Mouse (Mus musculus): Measurements from ENCODE around the gene Psg17.
A peak's percentile ranks its signal among the peaks of the same experiment; 100 is the strongest.
"Not testable (repeated sequence)": the region's sequence is repeated elsewhere in the genome, so short reads cannot be mapped to it uniquely, and the experiment has no call there.

Psg17 gene

GRCm38 (mm10) chr7:18821507-18821906 is at the start of gene Psg17:
Gene Psg17 (minus strand): TSS chr7:18821607.
- no peak for DNase-seq (ENCODE audit: low read depth, low spot score)

DNA sequence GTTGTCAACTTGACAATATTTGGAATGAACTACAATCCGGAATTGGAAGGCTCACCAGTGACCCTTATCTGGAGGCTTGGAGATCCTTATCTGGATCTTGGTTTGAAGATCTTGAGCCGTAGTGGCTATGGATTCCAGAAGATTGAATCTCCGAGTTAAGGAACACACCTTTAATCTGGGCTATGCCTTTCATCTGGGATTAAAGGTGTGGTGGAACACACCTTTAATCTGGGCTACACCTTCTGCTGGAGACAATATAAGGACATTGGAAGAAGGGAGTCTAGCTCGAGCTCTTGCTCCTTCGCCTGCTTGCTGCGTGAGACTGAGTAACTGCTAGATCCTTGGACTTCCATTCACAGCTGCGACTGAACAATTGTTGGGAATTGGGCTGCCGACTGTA is 49.6 kb upstream of the Psg17 start, which contains the start of gene Pglyrp1:
TSS of gene Pglyrp1 (plus strand) at position 301 of the 400 bp plus-strand sequence.
- not testable (repeated sequence) for DNase-seq (ENCODE audit: low read depth, low spot score)

DNA sequence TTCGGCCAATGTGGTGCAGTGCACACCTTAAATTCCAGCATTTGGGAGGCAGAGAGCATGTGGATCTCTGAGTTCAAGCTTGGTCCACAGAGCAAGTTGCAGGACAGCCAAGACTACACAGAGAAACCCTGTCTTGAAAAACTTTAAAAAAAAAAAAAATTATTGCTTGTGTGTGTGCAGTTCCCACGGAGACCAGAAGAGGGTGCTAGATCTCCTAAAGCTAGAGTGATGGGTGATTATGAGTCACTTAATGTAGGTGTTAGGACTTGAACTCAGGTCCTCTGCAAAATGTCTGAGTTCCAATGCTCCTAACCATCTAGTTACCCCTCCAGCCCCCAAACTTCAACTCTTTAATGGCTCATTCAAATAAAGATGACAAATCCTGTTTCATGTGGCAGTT is 47.1 kb upstream of the Psg17 start:
- DNase-seq (ENCODE audit: low read depth, low spot score) = peak; percentile 28

DNA sequence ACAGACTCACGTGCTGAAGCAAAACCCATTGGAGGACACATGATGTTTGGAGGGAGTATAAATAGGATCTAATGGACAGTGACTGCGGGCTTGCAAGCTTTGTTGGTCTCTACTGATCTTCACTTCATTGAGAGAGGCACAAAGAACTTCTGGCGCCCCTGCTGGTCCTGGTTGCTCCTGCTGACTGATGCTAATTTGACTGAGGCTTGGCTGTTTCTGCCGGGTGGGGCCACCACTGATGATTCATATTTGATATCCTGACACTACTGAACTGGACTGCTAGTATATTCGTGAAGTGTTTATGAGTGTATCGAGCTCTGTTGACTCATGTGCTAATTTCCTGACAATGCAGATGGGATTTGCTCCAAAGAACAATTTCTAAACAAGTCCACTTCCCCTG is 41.4 kb upstream of the Psg17 start:
- no peak for DNase-seq (ENCODE audit: low read depth, low spot score)

GRCm38 (mm10) chr7:18858310-18858916 is 37.0 kb upstream of the Psg17 start:
- DNase-seq (ENCODE audit: low read depth, low spot score) = peak; percentile 49

DNA sequence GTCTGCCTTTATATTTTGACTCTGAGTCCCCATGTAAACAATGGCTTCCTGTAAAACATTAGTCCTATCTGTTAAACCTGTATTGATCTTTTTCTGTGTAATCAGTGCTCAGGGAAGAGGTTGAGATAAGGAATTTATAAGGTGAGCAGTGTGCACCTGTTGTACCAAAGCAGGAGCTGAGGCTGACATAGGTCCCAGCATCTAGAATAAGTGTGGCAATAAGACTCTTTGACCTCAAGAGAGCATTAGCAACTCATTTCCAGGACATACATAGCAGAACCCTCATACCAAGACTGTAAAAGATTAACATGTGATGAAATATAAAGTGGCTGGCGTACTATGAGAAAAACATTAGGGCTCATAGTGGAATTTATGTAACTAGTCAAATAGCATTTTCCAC is 27.0 kb upstream of the Psg17 start:
- no peak for DNase-seq (ENCODE audit: low read depth, low spot score)

- DNase-seq (ENCODE audit: low read depth, low spot score) = peak; percentile 58
Observed at GRCm38 (mm10) chr7:18844811-18845210, 23.4 kb upstream of the Psg17 start.

GRCm38 (mm10) chr7:18841174-18841567 is 19.8 kb upstream of the Psg17 start:
- no peak for DNase-seq (ENCODE audit: low read depth, low spot score)

DNA sequence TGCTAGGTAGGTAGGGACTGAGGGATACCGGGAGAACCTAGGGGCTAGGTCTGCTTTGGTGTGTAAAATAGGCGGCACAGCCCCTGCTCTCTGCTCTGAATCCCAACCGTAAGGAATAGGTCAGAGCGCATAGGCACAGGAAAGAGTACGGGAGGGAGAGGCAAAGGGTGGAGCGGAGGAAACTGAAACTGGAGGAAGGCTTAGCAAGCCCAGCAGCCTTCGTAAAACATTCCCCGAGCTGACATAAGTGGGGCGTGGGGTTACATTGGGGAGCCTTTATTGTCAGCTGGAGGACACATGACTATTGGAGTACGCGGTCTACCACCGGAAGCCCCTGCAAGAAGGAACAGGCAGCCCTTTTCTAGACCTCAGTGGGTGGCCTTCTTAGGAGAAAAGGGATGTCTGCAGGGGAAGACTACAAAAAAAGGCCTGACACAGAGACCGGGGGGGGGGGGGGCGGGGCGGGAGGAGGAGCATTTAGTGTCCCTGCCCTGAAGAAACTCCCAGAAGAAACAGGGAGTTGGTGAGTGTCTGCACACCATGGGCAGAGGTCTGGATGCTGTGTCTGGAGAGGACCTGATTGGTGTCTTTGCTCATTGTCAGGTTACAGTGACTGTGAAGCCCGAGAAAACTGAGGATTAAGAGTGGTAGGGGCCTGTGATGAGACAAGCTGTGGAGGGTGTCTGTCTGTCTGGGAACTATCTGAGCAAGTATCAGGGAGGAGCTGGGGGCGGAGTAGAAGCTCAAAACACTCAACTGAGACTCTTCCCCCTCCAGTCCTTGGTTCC is 19.2 kb upstream of the Psg17 start:
- DNase-seq (ENCODE audit: low read depth, low spot score) = peak; percentile 89

DNA sequence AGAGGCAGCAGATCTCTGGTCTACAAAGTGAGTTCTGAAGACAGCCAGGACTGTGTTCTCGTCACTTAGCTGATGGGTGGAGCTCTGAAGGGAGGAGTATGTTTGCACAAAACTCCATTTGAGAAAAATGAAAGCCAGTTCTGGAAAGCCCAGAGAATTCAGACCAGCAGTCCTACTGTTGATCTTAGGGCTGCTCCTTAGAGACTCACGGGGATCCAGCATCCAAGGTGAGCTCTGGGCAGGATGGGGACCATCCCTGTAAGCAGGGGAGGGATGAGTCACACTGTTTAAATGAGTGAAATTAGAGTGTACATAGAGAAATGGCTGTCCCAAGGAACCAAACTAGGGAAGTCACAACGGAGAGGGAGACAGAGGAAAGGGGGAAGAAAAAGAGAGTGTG is 18.5 kb upstream of the Psg17 start, which contains the start of gene Mill2:
TSS of gene Mill2 (plus strand) at position 102 of the 400 bp plus-strand sequence.
- peak; percentile 24 for DNase-seq (ENCODE audit: low read depth, low spot score)

- DNase-seq (ENCODE audit: low read depth, low spot score) = peak; percentile 30
Observed at GRCm38 (mm10) chr7:18832298-18832697, 10.9 kb upstream of the Psg17 start.

- DNase-seq (ENCODE audit: low read depth, low spot score) = no peak
Observed at GRCm38 (mm10) chr7:18829545-18829944, 8.1 kb upstream of the Psg17 start.

DNA sequence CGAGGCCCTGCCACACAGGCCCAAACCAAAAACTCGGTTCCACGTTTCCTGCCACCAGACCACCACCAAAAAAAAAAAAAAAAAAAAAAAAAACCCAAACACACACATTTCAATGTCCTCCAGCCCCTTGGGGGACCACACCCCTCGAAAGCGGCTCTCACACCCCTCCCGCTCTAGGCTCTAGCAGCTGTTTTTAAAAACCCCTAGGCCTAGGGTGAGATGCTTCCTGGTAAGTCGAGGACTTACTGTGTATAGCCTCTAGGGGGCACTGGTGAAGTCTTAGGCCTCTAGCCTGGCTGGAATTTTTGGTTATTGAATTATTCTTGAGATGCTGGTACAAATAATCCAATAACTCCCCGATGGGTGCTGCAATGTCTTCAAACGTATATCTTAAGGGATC is 7.2 kb upstream of the Psg17 start:
- peak; percentile 81 for DNase-seq (ENCODE audit: low read depth, low spot score)

GRCm38 (mm10) chr7:18827792-18828546 is 6.6 kb upstream of the Psg17 start:
- DNase-seq (ENCODE audit: low read depth, low spot score) = peak; percentile 70

DNA sequence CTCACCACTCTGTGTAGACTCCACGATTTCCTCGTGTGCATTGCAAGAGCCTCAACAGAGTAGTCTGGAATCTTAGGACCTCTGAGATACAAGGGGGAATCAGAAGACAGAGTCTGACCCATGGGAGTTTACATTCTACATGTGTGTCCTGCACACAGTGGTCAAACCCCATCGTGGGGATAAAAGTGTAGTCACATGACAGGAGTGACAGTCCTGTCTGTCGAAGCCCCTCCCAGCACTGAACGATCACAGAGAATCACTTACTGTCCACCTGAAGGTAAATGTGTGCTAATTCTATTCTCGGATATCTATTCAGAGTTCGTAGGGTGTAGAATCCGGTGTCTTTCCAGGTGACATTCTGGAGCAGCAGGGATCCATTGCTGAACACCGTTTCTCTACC is 3.1 kb downstream of the Psg17 start:
- DNase-seq (ENCODE audit: low read depth, low spot score) = peak; percentile 44

DNA sequence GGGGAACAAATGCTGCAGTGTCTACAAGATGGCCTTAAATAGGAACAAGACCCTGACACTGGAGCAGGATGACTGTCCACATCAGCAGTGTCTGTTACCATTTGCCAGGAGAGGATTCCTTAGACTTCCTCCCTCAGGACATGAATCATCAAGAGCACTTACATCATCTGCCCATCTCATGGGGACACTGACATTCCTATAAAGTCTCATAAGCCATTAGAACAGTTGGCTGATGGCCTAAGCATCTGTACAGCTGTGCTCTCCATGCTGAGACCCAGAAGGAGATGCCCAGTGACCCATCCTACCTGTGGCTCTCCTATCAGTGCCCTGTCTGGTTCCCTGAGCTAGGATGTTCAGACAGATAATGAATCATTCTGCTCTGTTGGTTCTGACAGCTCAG is 17.9 kb downstream of the Psg17 start:
- no peak for DNase-seq (ENCODE audit: low read depth, low spot score)

GRCm38 (mm10) chr7:18799129-18799528 is 22.3 kb downstream of the Psg17 start:
- DNase-seq (ENCODE audit: low read depth, low spot score) = peak; percentile 62

DNA sequence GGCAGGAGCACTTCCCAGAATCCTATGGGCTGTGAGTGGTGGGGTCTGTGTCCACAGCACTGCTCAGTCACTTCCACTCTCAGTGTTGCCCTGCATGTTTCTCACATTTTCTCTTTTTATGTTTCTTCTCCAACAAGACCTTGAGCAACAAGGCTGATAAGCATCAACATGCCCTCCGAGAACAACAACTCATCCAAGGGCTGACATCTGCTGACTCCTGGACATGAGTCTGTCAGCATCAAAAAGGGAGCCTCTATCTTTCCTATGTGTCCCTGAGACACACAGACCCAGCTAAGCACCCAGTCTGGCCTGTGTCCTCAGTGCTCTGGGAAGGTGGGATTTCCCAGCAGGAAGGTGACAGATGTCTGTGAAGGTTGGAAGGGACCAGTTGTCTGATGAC is 23.0 kb downstream of the Psg17 start, which contains the start of gene Psg19:
TSS of gene Psg19 (minus strand) at position 101 of the 400 bp plus-strand sequence.
- DNase-seq (ENCODE audit: low read depth, low spot score) = no peak

- DNase-seq (ENCODE audit: low read depth, low spot score) = not testable (repeated sequence)
Observed at GRCm38 (mm10) chr7:18790671-18791070, 30.7 kb downstream of the Psg17 start.

DNA sequence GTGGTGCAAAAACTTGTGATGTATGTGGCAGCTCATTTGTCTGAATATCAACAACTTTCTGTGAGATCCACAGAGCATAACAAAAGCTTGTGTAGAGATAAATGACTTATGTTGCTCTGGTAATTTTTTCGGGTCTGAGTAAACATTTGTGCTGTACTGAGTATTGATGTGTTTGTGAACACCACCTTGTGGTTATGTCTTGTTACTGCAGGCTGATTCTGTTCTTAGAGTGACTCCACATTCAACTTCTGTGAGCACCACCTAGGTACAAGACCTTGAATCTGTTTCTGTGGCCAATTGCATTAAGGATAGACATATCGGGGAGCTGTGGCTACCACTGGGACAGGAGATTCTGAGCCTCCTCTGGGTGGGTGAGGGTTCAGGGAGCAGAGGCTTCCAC is 40.1 kb downstream of the Psg17 start:
- peak; percentile 53 for DNase-seq (ENCODE audit: low read depth, low spot score)

DNA sequence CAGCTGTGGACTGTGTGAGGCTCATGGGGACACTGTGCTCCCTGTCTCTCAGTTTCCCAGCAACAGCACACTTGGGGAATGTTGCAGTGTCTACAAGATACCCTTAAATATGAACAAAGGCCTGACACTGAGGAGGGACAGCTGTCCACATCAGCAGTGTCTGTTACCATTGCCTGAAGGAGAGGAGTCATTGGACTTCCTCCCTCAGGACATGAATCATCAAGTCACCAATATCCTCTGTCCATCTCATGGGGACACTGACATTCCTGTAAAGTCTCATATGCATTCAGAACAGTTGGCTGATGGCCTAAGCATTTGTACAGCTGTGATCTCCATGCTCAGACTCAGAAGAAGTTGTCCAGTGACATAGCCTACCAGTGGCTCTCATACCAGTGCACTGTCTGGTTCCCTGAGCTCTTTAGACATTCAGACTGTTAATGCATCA is 42.0 kb downstream of the Psg17 start:
- no peak for DNase-seq (ENCODE audit: low read depth, low spot score)

Data from ZHBTc4 (cell line).